Mouse (Mus musculus): ENCODE measurements at regions not wholly inside any gene's neighbourhood (a gene's known extent, or its start where the extent isn't known, plus 50 kb on each side); places are given as distances from the start of the nearest gene placed in this dataset.
A peak's percentile ranks its signal among the peaks of the same experiment; 100 is the strongest.

DNA sequence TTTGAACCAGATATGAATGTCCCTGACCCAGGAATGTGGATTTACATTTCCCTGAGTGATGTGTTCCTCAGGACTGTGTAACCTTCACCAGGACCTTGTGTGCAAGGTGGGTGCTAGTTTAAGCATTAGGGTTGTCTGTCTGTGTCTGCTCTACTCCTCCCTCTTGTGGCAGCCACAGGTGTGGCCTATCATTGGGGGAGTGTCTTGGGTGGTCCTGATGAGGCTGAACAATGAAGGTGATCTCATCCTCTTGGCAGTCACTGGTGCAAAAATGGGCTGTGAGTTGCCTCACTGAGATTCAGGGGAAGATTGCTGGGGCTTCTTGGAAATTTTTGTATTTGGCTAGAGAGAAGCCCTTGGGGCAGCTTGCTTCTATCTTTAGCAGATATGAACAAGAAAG is 179.4 kb upstream of the Ube2e1 start:
- H3K9ac ChIP-seq (replicated peaks; ENCODE audit: low read length), result no peak overlapping the region
- H3K27me3 ChIP-seq (ENCODE audit: insufficient read depth, low read length), result no peaks in the 10 kb centered on the region
- H3K9me3 ChIP-seq (ENCODE audit: low read length), result no peaks in the 10 kb centered on the region
- no peak overlapping the region for H3K27ac ChIP-seq (ENCODE audit: low read length)
- H3K4me3 ChIP-seq (ENCODE audit: low read length), result no peak overlapping the region
- peak; percentile 71; the same call in 1 of the 2 replicates for ATAC-seq (ENCODE audit: low FRiP score, low TSS enrichment)
- no peaks in the 10 kb centered on the region for H3K36me3 ChIP-seq (ENCODE audit: insufficient read depth, low read length)
- no peak overlapping the region for H3K4me2 ChIP-seq (replicated peaks; ENCODE audit: low read depth, low read length)
- H3K4me1 ChIP-seq (ENCODE audit: insufficient read depth, low read length), result no peaks in the 10 kb centered on the region

- WGBS, result 73% methylated on average over 1 of the region's 1 CpGs
- H3K9me3 ChIP-seq (ENCODE audit: low read length), result peaks cover 2% of the 10 kb centered on the region; the same call in 1 of the 2 replicates
- H3K4me2 ChIP-seq (replicated peaks; ENCODE audit: low read depth, low read length), result no peak overlapping the region
- no peak overlapping the region for H3K9ac ChIP-seq (replicated peaks; ENCODE audit: low read length)
- H3K36me3 ChIP-seq (ENCODE audit: insufficient read depth, low read length), result no peaks in the 10 kb centered on the region
- no peaks in the 10 kb centered on the region for H3K4me1 ChIP-seq (ENCODE audit: insufficient read depth, low read length)
- no peak overlapping the region for H3K27ac ChIP-seq (ENCODE audit: low read length)
- H3K27me3 ChIP-seq (ENCODE audit: insufficient read depth, low read length), result no peaks in the 10 kb centered on the region
- no peak for ATAC-seq (ENCODE audit: low FRiP score, low TSS enrichment)
- H3K4me3 ChIP-seq (ENCODE audit: low read length), result no peak overlapping the region
Measured at GRCm38 (mm10) chr14:18508359-18508647, 176.6 kb upstream of the Ube2e1 start.

DNA sequence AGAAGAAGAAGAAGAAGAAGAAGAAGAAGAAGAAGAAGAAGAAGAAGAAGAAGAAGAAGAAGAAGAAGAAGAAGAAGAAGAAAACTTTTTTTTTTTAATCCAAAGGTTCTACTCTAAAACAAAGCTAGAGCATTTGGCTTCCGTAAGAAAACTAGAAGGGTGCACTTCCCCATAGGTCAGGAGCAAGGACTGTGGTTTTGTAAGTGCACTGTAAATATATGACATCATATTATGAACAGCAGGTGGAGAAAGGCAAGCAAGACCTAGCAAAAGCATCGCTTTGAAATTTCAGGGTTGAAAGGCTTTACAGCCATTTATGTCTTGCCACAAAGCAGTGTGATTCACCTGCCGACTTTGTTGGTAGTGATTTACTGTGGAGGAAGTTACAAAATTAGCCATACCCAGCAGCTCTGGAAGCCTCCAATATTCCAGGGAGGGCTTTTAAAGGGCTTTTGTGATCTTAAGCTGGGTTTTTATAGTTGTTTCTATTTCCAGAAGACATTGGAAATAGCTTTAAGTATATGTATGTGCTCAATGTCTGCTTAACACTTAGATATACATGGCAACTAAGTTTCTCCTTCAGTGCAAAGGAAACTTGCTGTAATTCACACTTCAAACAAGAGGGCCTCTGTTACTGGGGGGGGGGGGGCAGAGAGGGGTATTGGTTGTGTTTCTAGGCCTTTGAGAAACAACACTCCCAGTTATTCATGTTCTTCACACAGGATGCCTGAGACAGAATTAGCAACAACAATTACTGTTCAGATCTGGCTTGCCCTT is 176.1 kb upstream of the Ube2e1 start:
- H3K4me2 ChIP-seq (replicated peaks; ENCODE audit: low read depth, low read length), result no peak overlapping the region
- no peaks in the 10 kb centered on the region for H3K4me1 ChIP-seq (ENCODE audit: insufficient read depth, low read length)
- H3K27me3 ChIP-seq (ENCODE audit: insufficient read depth, low read length), result no peaks in the 10 kb centered on the region
- H3K36me3 ChIP-seq (ENCODE audit: insufficient read depth, low read length), result no peaks in the 10 kb centered on the region
- no peak overlapping the region for H3K4me3 ChIP-seq (ENCODE audit: low read length)
- 34% methylated on average over 3 of the region's 3 CpGs for WGBS
- peaks cover 2% of the 10 kb centered on the region; the same call in 1 of the 2 replicates for H3K9me3 ChIP-seq (ENCODE audit: low read length)
- no peak overlapping the region for H3K27ac ChIP-seq (ENCODE audit: low read length)
- no peak overlapping the region for H3K9ac ChIP-seq (replicated peaks; ENCODE audit: low read length)
- ATAC-seq (ENCODE audit: low FRiP score, low TSS enrichment), result no peak

GRCm38 (mm10) chr14:18506168-18506567 is 174.5 kb upstream of the Ube2e1 start:
- ATAC-seq (ENCODE audit: low FRiP score, low TSS enrichment), result peak; percentile 54; the same call in 1 of the 2 replicates
- Histone ChIP-seq H3K27me3 (ENCODE audit: insufficient read depth, low read length) (no peaks in the 10 kb centered on the region), H3K4me3 (ENCODE audit: low read length) (no peak overlapping the region), H3K36me3 (ENCODE audit: insufficient read depth, low read length) (no peaks in the 10 kb centered on the region), H3K9ac (replicated peaks; ENCODE audit: low read length) (no peak overlapping the region), H3K9me3 (ENCODE audit: low read length) (peaks cover 2% of the 10 kb centered on the region; the same call in 1 of the 2 replicates), H3K4me1 (ENCODE audit: insufficient read depth, low read length) (no peaks in the 10 kb centered on the region), H3K4me2 (replicated peaks; ENCODE audit: low read depth, low read length) (no peak overlapping the region), H3K27ac (ENCODE audit: low read length) (no peak overlapping the region)
- WGBS, result 76% methylated on average over 4 of the region's 4 CpGs

- Histone ChIP-seq H3K9ac (replicated peaks; ENCODE audit: low read length) (no peak overlapping the region), H3K4me1 (ENCODE audit: insufficient read depth, low read length) (no peaks in the 10 kb centered on the region)
- ATAC-seq (ENCODE audit: low FRiP score, low TSS enrichment), result no peak
Measured at GRCm38 (mm10) chr14:18500249-18500832, 168.7 kb upstream of the Ube2e1 start.

DNA sequence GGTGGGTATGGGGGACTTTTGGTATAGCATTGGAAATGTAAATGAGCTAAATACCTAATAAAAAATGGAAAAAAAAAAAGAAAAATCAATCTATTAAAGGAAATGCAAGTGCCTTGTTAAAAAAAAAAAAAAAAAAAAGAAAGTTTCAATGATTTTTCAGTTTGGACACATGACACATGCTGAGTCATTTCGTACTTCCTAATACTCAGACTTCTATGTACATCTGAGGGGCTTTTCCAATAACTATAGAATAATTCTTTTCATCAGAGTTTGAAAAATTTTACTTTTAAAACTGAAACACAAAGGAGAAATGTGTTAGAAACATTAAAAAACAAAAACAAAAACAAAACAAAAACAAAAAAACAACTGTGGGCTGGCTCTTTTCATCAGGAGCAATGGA is 162.4 kb upstream of the Ube2e1 start:
- Histone ChIP-seq H3K27me3 (ENCODE audit: insufficient read depth, low read length) (no peaks in the 10 kb centered on the region), H3K9ac (replicated peaks; ENCODE audit: low read length) (no peak overlapping the region), H3K27ac (ENCODE audit: low read length) (no peak overlapping the region), H3K4me1 (ENCODE audit: insufficient read depth, low read length) (no peaks in the 10 kb centered on the region), H3K4me2 (replicated peaks; ENCODE audit: low read depth, low read length) (no peak overlapping the region), H3K9me3 (ENCODE audit: low read length) (no peaks in the 10 kb centered on the region), H3K36me3 (ENCODE audit: insufficient read depth, low read length) (no peaks in the 10 kb centered on the region), H3K4me3 (ENCODE audit: low read length) (no peak overlapping the region)
- no peak for ATAC-seq (ENCODE audit: low FRiP score, low TSS enrichment)
- WGBS, result 86% methylated on average over 1 of the region's 1 CpGs

More at GRCm38 (mm10) chr14:18500249-18500832, 168.7 kb upstream of the Ube2e1 start:
- Histone ChIP-seq H3K4me3 (ENCODE audit: low read length) (no peak overlapping the region), H3K27ac (ENCODE audit: low read length) (no peak overlapping the region), H3K4me2 (replicated peaks; ENCODE audit: low read depth, low read length) (no peak overlapping the region), H3K9me3 (ENCODE audit: low read length) (peaks cover 2% of the 10 kb centered on the region; the same call in 1 of the 2 replicates), H3K36me3 (ENCODE audit: insufficient read depth, low read length) (no peaks in the 10 kb centered on the region), H3K27me3 (ENCODE audit: insufficient read depth, low read length) (no peaks in the 10 kb centered on the region)

GRCm38 (mm10) chr14:18486132-18486800 is 154.6 kb upstream of the Ube2e1 start:
- Histone ChIP-seq H3K4me2 (replicated peaks; ENCODE audit: low read depth, low read length) (no peak overlapping the region), H3K27ac (ENCODE audit: low read length) (no peak overlapping the region), H3K27me3 (ENCODE audit: insufficient read depth, low read length) (no peaks in the 10 kb centered on the region), H3K9ac (replicated peaks; ENCODE audit: low read length) (no peak overlapping the region), H3K4me3 (ENCODE audit: low read length) (no peak overlapping the region), H3K4me1 (ENCODE audit: insufficient read depth, low read length) (no peaks in the 10 kb centered on the region), H3K9me3 (ENCODE audit: low read length) (no peaks in the 10 kb centered on the region), H3K36me3 (ENCODE audit: insufficient read depth, low read length) (no peaks in the 10 kb centered on the region)
- no peak for ATAC-seq (ENCODE audit: low FRiP score, low TSS enrichment)
- 47% methylated on average over 4 of the region's 4 CpGs for WGBS

GRCm38 (mm10) chr14:18485526-18485925 is 153.9 kb upstream of the Ube2e1 start:
- H3K4me3 ChIP-seq (ENCODE audit: low read length), result no peak overlapping the region
- no peak overlapping the region for H3K4me2 ChIP-seq (replicated peaks; ENCODE audit: low read depth, low read length)
- H3K27me3 ChIP-seq (ENCODE audit: insufficient read depth, low read length), result no peaks in the 10 kb centered on the region
- H3K9ac ChIP-seq (replicated peaks; ENCODE audit: low read length), result no peak overlapping the region
- H3K9me3 ChIP-seq (ENCODE audit: low read length), result no peaks in the 10 kb centered on the region
- no peaks in the 10 kb centered on the region for H3K36me3 ChIP-seq (ENCODE audit: insufficient read depth, low read length)
- no peaks in the 10 kb centered on the region for H3K4me1 ChIP-seq (ENCODE audit: insufficient read depth, low read length)
- ATAC-seq (ENCODE audit: low FRiP score, low TSS enrichment), result no peak
- no peak overlapping the region for H3K27ac ChIP-seq (ENCODE audit: low read length)

DNA sequence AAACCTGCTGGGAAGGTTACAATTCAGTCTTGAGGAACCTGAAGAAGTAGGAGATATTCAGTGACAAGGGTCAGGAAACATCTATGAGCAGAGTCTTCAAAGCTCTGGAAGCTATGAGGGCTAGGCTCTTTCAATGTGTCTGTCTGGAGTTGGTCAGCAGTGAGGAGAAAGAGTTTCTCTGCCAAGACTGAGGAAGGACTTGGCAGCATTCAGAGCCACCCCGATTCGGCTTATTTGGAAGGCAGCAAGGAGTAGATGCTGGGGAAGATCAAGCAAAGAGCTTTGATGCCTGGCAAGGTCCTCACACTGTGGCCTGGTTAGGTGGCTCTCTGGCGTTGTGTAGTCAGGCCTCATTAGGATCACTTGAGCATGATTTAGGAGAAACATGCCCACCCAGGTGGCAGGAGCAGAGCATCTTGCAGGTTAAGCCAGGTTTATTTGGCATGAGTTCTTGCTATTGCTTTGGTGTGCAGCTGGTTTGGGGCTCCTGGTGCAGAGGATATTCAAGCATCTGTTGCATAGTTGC is 145.2 kb upstream of the Ube2e1 start:
- no peaks in the 10 kb centered on the region for H3K27me3 ChIP-seq (ENCODE audit: insufficient read depth, low read length)
- no peak overlapping the region for H3K4me2 ChIP-seq (replicated peaks; ENCODE audit: low read depth, low read length)
- no peak overlapping the region for H3K4me3 ChIP-seq (ENCODE audit: low read length)
- no peak overlapping the region for H3K9ac ChIP-seq (replicated peaks; ENCODE audit: low read length)
- WGBS, result 81% methylated on average over 3 of the region's 3 CpGs
- H3K9me3 ChIP-seq (ENCODE audit: low read length), result no peaks in the 10 kb centered on the region
- no peak overlapping the region for H3K27ac ChIP-seq (ENCODE audit: low read length)
- no peaks in the 10 kb centered on the region for H3K36me3 ChIP-seq (ENCODE audit: insufficient read depth, low read length)
- no peaks in the 10 kb centered on the region for H3K4me1 ChIP-seq (ENCODE audit: insufficient read depth, low read length)
- ATAC-seq (ENCODE audit: low FRiP score, low TSS enrichment), result no peak

GRCm38 (mm10) chr14:18468611-18469010 is 137.0 kb upstream of the Ube2e1 start:
- H3K9me3 ChIP-seq (ENCODE audit: low read length), result no peaks in the 10 kb centered on the region
- H3K9ac ChIP-seq (replicated peaks; ENCODE audit: low read length), result no peak overlapping the region
- no peaks in the 10 kb centered on the region for H3K4me1 ChIP-seq (ENCODE audit: insufficient read depth, low read length)
- no peak overlapping the region for H3K27ac ChIP-seq (ENCODE audit: low read length)
- H3K36me3 ChIP-seq (ENCODE audit: insufficient read depth, low read length), result no peaks in the 10 kb centered on the region
- H3K4me3 ChIP-seq (ENCODE audit: low read length), result no peak overlapping the region
- H3K4me2 ChIP-seq (replicated peaks; ENCODE audit: low read depth, low read length), result no peak overlapping the region
- ATAC-seq (ENCODE audit: low FRiP score, low TSS enrichment), result no peak
- WGBS, result 76% methylated on average over 3 of the region's 3 CpGs
- H3K27me3 ChIP-seq (ENCODE audit: insufficient read depth, low read length), result no peaks in the 10 kb centered on the region

Measured in kidney, embryonic 16.5 days (tissue).